Mouse (Mus musculus) neural tube, embryonic 14.5 days (tissue): ENCODE measurements around the gene Evi5. TPM values are rescaled to one million over a fixed set of nuclear protein-coding genes. Genes with fewer than 3 reads are reported as not detected.

Source experiments
- ATAC-seq: fragments of 200-750 bp; cut with Nextera tagmentation; 2 replicates; pipeline ENCODE4 v1.8.0; 2017; ENCODE audit warnings: low read depth, mild to moderate bottlenecking, moderate TSS enrichment, moderate library complexity
- H3K27ac ChIP-seq: fragments of 300-500 bp; sonication (generic); 2 replicates; pipeline ENCODE4 v1.5.1; 2014; ENCODE audit warnings: low read depth, mild to moderate bottlenecking, control low read depth, low read length, moderate library complexity, mixed read lengths
- H3K27me3 ChIP-seq: fragments of 300-500 bp; sonication (generic); 2 replicates; pipeline ENCODE4 v1.6.1; 2014; ENCODE audit warnings: low read length; ENCODE audit not compliant: control insufficient read depth, insufficient read depth
- H3K36me3 ChIP-seq: fragments of 300-500 bp; sonication (generic); 2 replicates; pipeline ENCODE4 v1.6.1; 2014; ENCODE audit warnings: low read length, mixed read lengths; ENCODE audit not compliant: control insufficient read depth, insufficient read depth
- H3K4me1 ChIP-seq: fragments of 300-500 bp; sonication (generic); 2 replicates; pipeline ENCODE4 v1.6.1; 2014; ENCODE audit warnings: low read length; ENCODE audit not compliant: control insufficient read depth, insufficient read depth
- H3K4me2 ChIP-seq: fragments of 300-500 bp; sonication (generic); 2 replicates; pipeline ENCODE4 v1.6.1; 2014; ENCODE audit warnings: mild to moderate bottlenecking, low read depth, low read length, control low read depth
- H3K4me3 ChIP-seq: fragments of 300-500 bp; sonication (generic); 2 replicates; pipeline ENCODE4 v1.5.1; 2014; ENCODE audit warnings: low read depth, low read length, control low read depth, mixed read lengths
- H3K9ac ChIP-seq: fragments of 300-500 bp; sonication (generic); replicated peaks from 2 replicates; pipeline ENCODE4 v1.6.1; 2014; ENCODE audit warnings: low read depth, mild to moderate bottlenecking, control low read depth, low read length, mixed read lengths
- H3K9me3 ChIP-seq: fragments of 300-500 bp; sonication (generic); 2 replicates; pipeline ENCODE4 v1.6.1; 2016; ENCODE audit warnings: low read length; ENCODE audit not compliant: control insufficient read depth
- WGBS: fragments of 180-500 bp; shearing (Covaris S2); extraction: QIAGEN DNeasy Blood & Tissue Kit; methylation state at CpG from one replicate; pipeline ENCODE4 v1.1.7; 2014; 5-methylcytosine and 5-hydroxymethylcytosine counted together
- polyA plus RNA-seq: library from polyadenylated mRNA; unstranded; fragments of >200 nt; fragmentation: Nextera tagmentation; extraction: Ambion mirVana; gene quantifications from 2 replicates; pipeline ENCODE4 v1.2.1, GENCODE M21; 2014

The Evi5 gene
- polyA plus RNA-seq, 1 experiment from 2014 or later: 59.9 TPM

GRCm38 (mm10) chr5:107705756-107706155 lies 169.2 kb downstream of the Evi5 start:
- H3K27me3 ChIP-seq: no peaks in the 10 kb centered on the region
- H3K9me3 ChIP-seq: no peaks in the 10 kb centered on the region
- 90% methylated on average over 4 of the region's 4 CpGs for WGBS
- no peak overlapping the region for H3K4me2 ChIP-seq
- H3K9ac ChIP-seq: no peak overlapping the region
- H3K36me3 ChIP-seq: no peaks in the 10 kb centered on the region
- no peaks in the 10 kb centered on the region for H3K4me1 ChIP-seq
- no peak overlapping the region for H3K4me3 ChIP-seq
- no peak for ATAC-seq
- H3K27ac ChIP-seq: no peak overlapping the region

GRCm38 (mm10) chr5:107703207-107703763 lies 171.6 kb downstream of the Evi5 start:
- no peaks in the 10 kb centered on the region for H3K27me3 ChIP-seq
- H3K9ac ChIP-seq: no peak overlapping the region
- H3K9me3 ChIP-seq: no peaks in the 10 kb centered on the region
- no peak overlapping the region for H3K4me3 ChIP-seq
- no peak overlapping the region for H3K27ac ChIP-seq
- H3K36me3 ChIP-seq: no peaks in the 10 kb centered on the region
- H3K4me2 ChIP-seq: no peak overlapping the region
- no peaks in the 10 kb centered on the region for H3K4me1 ChIP-seq
- no peak for ATAC-seq
- 89% methylated on average over 6 of the region's 6 CpGs for WGBS

GRCm38 (mm10) chr5:107701658-107702057 lies 173.2 kb downstream of the Evi5 start:
- H3K4me3 ChIP-seq: no peak overlapping the region
- ATAC-seq: no peak
- H3K27me3 ChIP-seq: no peaks in the 10 kb centered on the region
- no peak overlapping the region for H3K4me2 ChIP-seq
- no peaks in the 10 kb centered on the region for H3K4me1 ChIP-seq
- H3K9ac ChIP-seq: no peak overlapping the region
- H3K9me3 ChIP-seq: no peaks in the 10 kb centered on the region
- no peak overlapping the region for H3K27ac ChIP-seq
- no peaks in the 10 kb centered on the region for H3K36me3 ChIP-seq
- WGBS: 84% methylated on average over 9 of the region's 9 CpGs

- WGBS: 94% methylated on average over 10 of the region's 10 CpGs
- no peak overlapping the region for H3K4me2 ChIP-seq
- no peak overlapping the region for H3K4me3 ChIP-seq
- no peaks in the 10 kb centered on the region for H3K9me3 ChIP-seq
- H3K27ac ChIP-seq: no peak overlapping the region
- no peak overlapping the region for H3K9ac ChIP-seq
- no peak for ATAC-seq
- H3K36me3 ChIP-seq: no peaks in the 10 kb centered on the region
- H3K27me3 ChIP-seq: no peaks in the 10 kb centered on the region
- no peaks in the 10 kb centered on the region for H3K4me1 ChIP-seq
Measured at GRCm38 (mm10) chr5:107700873-107701272, 174.0 kb downstream of the Evi5 start.

GRCm38 (mm10) chr5:107698888-107699287 lies 176.0 kb downstream of the Evi5 start:
- H3K4me2 ChIP-seq: no peak overlapping the region
- ATAC-seq: no peak
- no peaks in the 10 kb centered on the region for H3K36me3 ChIP-seq
- H3K27ac ChIP-seq: no peak overlapping the region
- no peaks in the 10 kb centered on the region for H3K4me1 ChIP-seq
- H3K9me3 ChIP-seq: no peaks in the 10 kb centered on the region
- WGBS: 82% methylated on average over 8 of the region's 8 CpGs
- H3K9ac ChIP-seq: no peak overlapping the region
- H3K4me3 ChIP-seq: no peak overlapping the region
- no peaks in the 10 kb centered on the region for H3K27me3 ChIP-seq

GRCm38 (mm10) chr5:107695019-107695418 lies 179.9 kb downstream of the Evi5 start:
- Histone ChIP-seq H3K4me1 (no peaks in the 10 kb centered on the region), H3K4me3 (no peak overlapping the region), H3K36me3 (no peaks in the 10 kb centered on the region), H3K4me2 (no peak overlapping the region), H3K27me3 (no peaks in the 10 kb centered on the region), H3K9ac (no peak overlapping the region), H3K9me3 (no peaks in the 10 kb centered on the region), H3K27ac (no peak overlapping the region)
- ATAC-seq: no peak
- 88% methylated on average over 3 of the region's 3 CpGs for WGBS

Other genes starting within 250 kb of the Evi5 start
- gene Gfi1, start 149.1 kb downstream of the Evi5 start, polyA plus RNA-seq: not detected in 2 replicates
- 0.36 and 1.1 TPM in 2 replicates for gene Ube2d2b, start 45.0 kb downstream of the Evi5 start, polyA plus RNA-seq
- 62.4 and 68.8 TPM in 2 replicates for gene Rpl5, start 25.4 kb upstream of the Evi5 start, polyA plus RNA-seq
- 62.2 and 70.2 TPM in 2 replicates for gene Fam69a, start 112.0 kb upstream of the Evi5 start, polyA plus RNA-seq
- 86.5 and 87.2 TPM in 2 replicates for gene Mtf2, start 190.6 kb upstream of the Evi5 start, polyA plus RNA-seq